Mouse (Mus musculus) stomach, embryonic 14.5 days (tissue): ENCODE data around the gene Ppp1r12b. TPM values are rescaled to one million over a fixed set of nuclear protein-coding genes. Genes with fewer than 3 reads are reported as not detected.
"Not testable (repeated sequence)": the region's sequence is repeated elsewhere in the genome, so short reads cannot be mapped to it uniquely, and the experiment has no call there.

Experiments
- ATAC-seq: fragments of 200-750 bp; cut with Nextera tagmentation; 2 replicates; pipeline ENCODE4 v1.8.0; 2017; ENCODE audit warnings: low read depth, moderate TSS enrichment; ENCODE audit not compliant: insufficient number of reproducible peaks, insufficient read depth, low FRiP score
- H3K27ac ChIP-seq: fragments of 300-500 bp; sonication (generic); 2 replicates; pipeline ENCODE4 v1.5.1; 2014; ENCODE audit warnings: mild to moderate bottlenecking, low read length, moderate library complexity, mixed read lengths
- H3K27me3 ChIP-seq: fragments of 300-500 bp; sonication (generic); 2 replicates; pipeline ENCODE4 v1.6.1; 2014; ENCODE audit warnings: low read length, control low read depth, mixed read lengths; ENCODE audit not compliant: control insufficient read depth, insufficient read depth
- H3K36me3 ChIP-seq: fragments of 300-500 bp; sonication (generic); 2 replicates; pipeline ENCODE4 v1.6.1; 2014; ENCODE audit warnings: mild to moderate bottlenecking, control low read depth, low read length, moderate library complexity, mixed read lengths; ENCODE audit not compliant: control insufficient read depth, insufficient read depth
- H3K4me1 ChIP-seq: fragments of 300-500 bp; sonication (generic); 2 replicates; pipeline ENCODE4 v1.6.1; 2014; ENCODE audit warnings: low read length, control low read depth, mixed read lengths; ENCODE audit not compliant: control insufficient read depth, insufficient read depth
- H3K4me2 ChIP-seq: fragments of 300-500 bp; sonication (generic); replicated peaks from 2 replicates; pipeline ENCODE4 v1.6.1; 2014; ENCODE audit warnings: low read depth, low read length, control low read depth
- H3K4me3 ChIP-seq: fragments of 300-500 bp; sonication (generic); 2 replicates; pipeline ENCODE4 v1.5.1; 2014; ENCODE audit warnings: low read depth, low read length, control low read depth
- H3K9ac ChIP-seq: fragments of 300-500 bp; sonication (generic); replicated peaks from 2 replicates; pipeline ENCODE4 v1.6.1; 2014; ENCODE audit warnings: low read depth, mild to moderate bottlenecking, control low read depth, low read length, moderate library complexity, mixed read lengths
- H3K9me3 ChIP-seq: fragments of 300-500 bp; sonication (generic); 2 replicates; pipeline ENCODE4 v1.6.1; 2016; ENCODE audit warnings: low read depth, low read length, control low read depth; ENCODE audit not compliant: control insufficient read depth
- WGBS: fragments of 180-500 bp; shearing (Covaris S2); extraction: QIAGEN DNeasy Blood & Tissue Kit; methylation state at CpG from one replicate; pipeline ENCODE4 v1.1.7; 2014; 5-methylcytosine and 5-hydroxymethylcytosine counted together
- polyA plus RNA-seq: library from polyadenylated mRNA; unstranded; fragments of >200 nt; fragmentation: Nextera tagmentation; extraction: Ambion mirVana; gene quantifications from 2 replicates; pipeline ENCODE4 v1.2.1, GENCODE M21; 2014

Ppp1r12b gene
- polyA plus RNA-seq, 1 experiment from 2014 or later = 28.9 TPM

DNA sequence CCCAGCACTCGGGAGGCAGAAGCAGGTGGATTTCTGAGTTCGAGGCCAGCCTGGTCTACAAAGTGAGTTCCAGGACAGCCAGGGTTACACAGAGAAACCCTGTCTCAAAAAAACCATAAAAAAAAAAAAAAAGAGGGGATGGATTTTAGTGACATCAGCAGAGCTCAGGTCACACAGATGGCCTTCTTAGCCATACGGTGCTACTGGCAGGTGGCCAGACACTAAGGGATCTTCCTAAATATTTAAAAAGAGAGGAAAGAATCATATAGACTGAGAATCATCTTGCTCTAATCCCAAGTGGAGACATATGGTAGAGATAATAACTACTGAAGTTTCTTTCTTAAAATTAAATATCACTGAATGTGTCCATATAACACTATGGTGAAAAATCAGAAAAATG, 124.9 kb downstream of the Ppp1r12b start:
- H3K27ac ChIP-seq, H3K27me3 ChIP-seq, H3K9me3 ChIP-seq, H3K9ac ChIP-seq, H3K4me3 ChIP-seq, ATAC-seq, H3K4me1 ChIP-seq, H3K4me2 ChIP-seq: not testable (repeated sequence)
- peaks cover 14% of the 10 kb centered on the region for H3K36me3 ChIP-seq
- 82% methylated on average over 3 of the region's 3 CpGs for WGBS

DNA sequence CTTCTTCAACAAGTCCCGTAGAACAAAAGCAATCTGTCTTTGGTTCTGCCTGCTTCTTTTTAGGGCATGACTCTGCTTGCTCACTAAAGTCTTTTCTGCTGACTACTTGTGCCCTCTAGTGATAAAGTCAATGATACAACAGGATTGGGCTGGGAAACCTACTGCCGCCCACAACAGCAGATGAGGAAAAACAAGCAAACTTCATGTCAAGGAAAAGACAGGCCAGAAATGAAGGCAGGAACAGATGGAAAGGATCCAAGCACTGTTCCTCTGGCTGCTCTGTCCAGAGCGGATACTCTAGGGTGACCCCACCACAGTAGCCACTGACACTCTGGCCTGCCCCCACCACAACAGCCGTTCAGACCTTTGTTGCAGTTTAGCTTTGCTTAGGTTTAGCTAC, 126.1 kb downstream of the Ppp1r12b start:
- ATAC-seq = no peak
- no peaks in the 10 kb centered on the region for H3K27me3 ChIP-seq

DNA sequence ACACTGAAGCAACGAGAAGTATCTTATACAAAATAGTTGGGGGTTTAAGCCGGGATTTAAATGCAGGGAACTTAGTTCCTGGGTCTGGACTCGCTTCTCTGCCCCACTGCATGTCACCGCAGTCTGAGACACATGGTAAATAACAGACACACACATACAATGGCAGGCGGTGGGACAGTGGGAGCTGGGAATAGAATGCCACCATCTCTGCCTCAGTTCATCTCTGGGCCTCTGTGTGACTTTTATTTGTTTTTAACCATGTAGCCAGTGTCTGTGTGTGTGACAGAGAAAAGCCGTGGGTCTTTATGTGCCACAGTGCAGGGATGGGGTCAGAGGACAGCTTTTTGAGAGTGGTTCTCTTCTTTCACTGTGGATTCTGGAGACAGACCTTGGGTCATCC, 130.8 kb downstream of the Ppp1r12b start:
- H3K27ac ChIP-seq = peak overlapping the region; percentile 90
- H3K9ac ChIP-seq = no peak overlapping the region
- no peak overlapping the region for H3K4me2 ChIP-seq
- H3K9me3 ChIP-seq = no peaks in the 10 kb centered on the region
- no peak overlapping the region for H3K4me3 ChIP-seq
- no peaks in the 10 kb centered on the region for H3K27me3 ChIP-seq
- H3K36me3 ChIP-seq = no peaks in the 10 kb centered on the region; the same call in 1 of the 2 replicates
- ATAC-seq = no peak
- 61% methylated on average over 6 of the region's 6 CpGs for WGBS
- H3K4me1 ChIP-seq = peaks cover 4% of the 10 kb centered on the region; the same call in 1 of the 2 replicates

More for the DNA sequence above, 126.1 kb downstream of the Ppp1r12b start:
- WGBS = 39% methylated on average over 4 of the region's 4 CpGs
- Histone ChIP-seq H3K9me3 (no peaks in the 10 kb centered on the region), H3K9ac (no peak overlapping the region), H3K27ac (no peak overlapping the region; the same call in 1 of the 2 replicates), H3K36me3 (peaks cover 4% of the 10 kb centered on the region), H3K4me3 (no peak overlapping the region), H3K4me1 (peaks cover 7% of the 10 kb centered on the region; the same call in 1 of the 2 replicates), H3K4me2 (no peak overlapping the region)

DNA sequence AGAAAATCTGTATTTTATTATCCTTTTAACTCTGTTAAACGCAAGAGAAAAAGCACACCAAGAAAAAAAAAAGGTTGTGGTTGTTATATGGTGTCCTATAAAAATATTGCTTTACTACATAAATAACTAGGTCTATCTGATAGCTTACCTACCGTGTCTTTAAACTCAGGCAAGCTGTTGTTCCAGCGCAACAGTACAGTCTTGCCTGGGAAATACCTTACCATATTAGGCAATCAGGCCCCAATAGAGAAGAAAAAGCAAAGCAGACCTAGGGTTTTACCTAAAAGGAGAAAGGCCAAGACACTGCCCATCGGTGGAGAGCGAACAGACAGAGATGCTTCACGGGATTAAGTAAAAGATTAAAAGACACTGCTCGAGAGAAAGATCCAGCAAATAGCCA, 131.9 kb downstream of the Ppp1r12b start:
- peak overlapping the region; percentile 90 for H3K27ac ChIP-seq
- no peak overlapping the region for H3K4me3 ChIP-seq
- no peaks in the 10 kb centered on the region; the same call in 1 of the 2 replicates for H3K36me3 ChIP-seq
- no peak overlapping the region for H3K4me2 ChIP-seq
- H3K4me1 ChIP-seq = peaks cover 4% of the 10 kb centered on the region; the same call in 1 of the 2 replicates
- ATAC-seq = no peak
- H3K27me3 ChIP-seq = no peaks in the 10 kb centered on the region
- no peak overlapping the region for H3K9ac ChIP-seq
- 35% methylated on average over 7 of the region's 7 CpGs for WGBS
- H3K9me3 ChIP-seq = no peaks in the 10 kb centered on the region

- peak overlapping the region; percentile 70 for H3K27ac ChIP-seq
- H3K27me3 ChIP-seq = no peaks in the 10 kb centered on the region
- no peaks in the 10 kb centered on the region for H3K9me3 ChIP-seq
- 62% methylated on average over 8 of the region's 8 CpGs for WGBS
- H3K4me2 ChIP-seq = no peak overlapping the region
- H3K36me3 ChIP-seq = no peaks in the 10 kb centered on the region; the same call in 1 of the 2 replicates
- ATAC-seq = no peak
- H3K4me1 ChIP-seq = peaks cover 4% of the 10 kb centered on the region; the same call in 1 of the 2 replicates
- no peak overlapping the region for H3K9ac ChIP-seq
- no peak overlapping the region for H3K4me3 ChIP-seq
Measured at GRCm38 (mm10) chr1:134823323-134823722, 132.4 kb downstream of the Ppp1r12b start.

GRCm38 (mm10) chr1:134820882-134821281, 134.9 kb downstream of the Ppp1r12b start:
- no peaks in the 10 kb centered on the region for H3K9me3 ChIP-seq
- no peak overlapping the region for H3K27ac ChIP-seq
- no peak overlapping the region for H3K9ac ChIP-seq
- no peak for ATAC-seq
- WGBS = 65% methylated on average over 3 of the region's 3 CpGs
- no peaks in the 10 kb centered on the region for H3K36me3 ChIP-seq
- no peak overlapping the region for H3K4me2 ChIP-seq
- H3K27me3 ChIP-seq = no peaks in the 10 kb centered on the region
- peaks cover 12% of the 10 kb centered on the region; the same call in 1 of the 2 replicates for H3K4me1 ChIP-seq
- no peak overlapping the region for H3K4me3 ChIP-seq

DNA sequence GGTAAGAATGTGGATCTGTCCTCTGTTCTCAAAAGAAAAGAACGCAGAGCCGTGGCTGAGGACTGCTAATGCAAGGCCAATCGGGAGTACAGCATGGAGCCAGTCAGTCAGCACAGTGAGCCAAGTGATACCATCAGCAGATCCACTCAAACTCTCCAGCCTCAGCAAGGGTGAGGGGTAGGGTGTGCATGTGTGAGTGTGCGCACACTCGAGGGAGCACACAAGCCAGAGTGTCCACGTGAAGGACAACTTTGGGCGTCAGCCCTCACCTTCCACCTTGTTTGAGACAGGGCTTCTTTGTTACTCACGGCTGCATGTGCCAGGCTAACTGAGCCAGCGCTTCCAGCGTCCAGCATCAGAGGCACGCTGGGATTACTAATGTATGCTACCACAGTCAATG, 136.5 kb downstream of the Ppp1r12b start:
- H3K27ac ChIP-seq = no peak overlapping the region
- no peak overlapping the region for H3K4me2 ChIP-seq
- H3K4me3 ChIP-seq = no peak overlapping the region
- H3K36me3 ChIP-seq = no peaks in the 10 kb centered on the region
- H3K27me3 ChIP-seq = no peaks in the 10 kb centered on the region
- peaks cover 8% of the 10 kb centered on the region; the same call in 1 of the 2 replicates for H3K4me1 ChIP-seq
- no peak overlapping the region for H3K9ac ChIP-seq
- no peak for ATAC-seq
- WGBS = 91% methylated on average over 11 of the region's 11 CpGs
- no peaks in the 10 kb centered on the region for H3K9me3 ChIP-seq

DNA sequence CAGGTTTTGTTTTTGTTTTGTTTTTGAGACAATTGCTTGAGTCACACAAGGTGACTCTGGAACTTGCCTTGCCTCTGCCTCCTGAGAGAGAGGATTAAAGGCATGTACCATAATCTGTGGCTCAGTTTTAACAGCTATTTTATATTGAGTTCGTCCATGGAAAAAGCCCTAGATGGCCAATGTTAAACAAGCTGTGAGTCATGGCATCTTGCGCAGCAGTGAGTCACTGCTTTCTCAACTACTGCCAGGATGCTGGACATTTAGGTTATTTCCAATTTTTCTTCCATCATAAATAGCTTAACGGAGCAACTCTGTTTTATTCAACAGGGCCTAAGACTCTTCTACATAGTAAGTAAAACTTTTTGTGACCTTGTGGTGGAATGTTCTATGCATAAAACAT, 137.0 kb downstream of the Ppp1r12b start:
- no peaks in the 10 kb centered on the region for H3K9me3 ChIP-seq
- WGBS = 85% methylated on average over 3 of the region's 3 CpGs
- H3K27ac ChIP-seq = no peak overlapping the region
- no peaks in the 10 kb centered on the region for H3K27me3 ChIP-seq
- no peak overlapping the region for H3K4me2 ChIP-seq
- H3K4me1 ChIP-seq = peaks cover 8% of the 10 kb centered on the region; the same call in 1 of the 2 replicates
- no peak overlapping the region for H3K9ac ChIP-seq
- H3K36me3 ChIP-seq = no peaks in the 10 kb centered on the region
- no peak overlapping the region for H3K4me3 ChIP-seq
- no peak for ATAC-seq
